8 mouse cellular contexts compared by ENCODE assay signal in genomic region chr16:91076180-91076579, GRCm38 (mm10). TPM values are rescaled to one million over a fixed set of nuclear protein-coding genes. Genes with fewer than 3 reads are reported as not detected.
DNase-seq lines count a peak whose midpoint lies in the region; ATAC-seq and TF ChIP-seq lines count a peak whose summit lies in the region.
"Had no signal": no experiment of that assay in that cellular context is flagged by ENCODE, and none has a peak within 500 bp of the region (broad histone marks: within the 10 kb centered on the region; RNA-seq: fewer than 3 reads in every experiment).

No protein-coding gene starts in this region.

- H3K36me3 ChIP-seq in lung, embryonic 14.5 days (ENCODE audit: insufficient read depth): no peaks in the 10 kb centered on the region
- no peaks in the 10 kb centered on the region for H3K36me3 ChIP-seq in midbrain, embryonic 15.5 days (replicated peaks)

- no peak overlapping the region for H3K27ac ChIP-seq in lung, embryonic 14.5 days (ENCODE audit: low read depth)
- H3K27ac ChIP-seq in midbrain, embryonic 15.5 days: no peak overlapping the region

- WGBS in lung, embryonic 14.5 days: 74% methylated on average over 5 of the region's 5 CpGs
- 81% methylated on average over 5 of the region's 5 CpGs for WGBS in midbrain, embryonic 15.5 days

- no peaks in the 10 kb centered on the region for H3K27me3 ChIP-seq in lung, embryonic 14.5 days (ENCODE audit: insufficient read depth, low read length)
- H3K27me3 ChIP-seq in midbrain, embryonic 15.5 days (replicated peaks): peaks cover 12% of the 10 kb centered on the region; the same call in 1 of the 2 replicates

- TF ChIP-seq CTCF in lung, embryonic 14.5 days (IDR thresholded peaks at IDR 0.05; ENCODE audit: low read depth): no peak

- no peak overlapping the region for H3K4me2 ChIP-seq in lung, embryonic 14.5 days
- H3K4me2 ChIP-seq in midbrain, embryonic 15.5 days: no peak overlapping the region

- ATAC-seq in lung, embryonic 14.5 days (ENCODE audit: insufficient read depth): no peak
- peak; percentile 81 for ATAC-seq in granulocyte monocyte progenitor cell, adult 5-6 weeks (replicated peaks; ENCODE audit: poor library complexity, severe bottlenecking)
- no peak for ATAC-seq in midbrain, embryonic 15.5 days (replicated peaks)

- H3K9ac ChIP-seq in lung, embryonic 14.5 days: no peak overlapping the region
- H3K9ac ChIP-seq in midbrain, embryonic 15.5 days: no peak overlapping the region

- no peak overlapping the region for H3K4me3 ChIP-seq in lung, embryonic 14.5 days (ENCODE audit: low read depth, low read length)
- H3K4me3 ChIP-seq in midbrain, embryonic 15.5 days: no peak overlapping the region

- intact Hi-C loops in left cerebral cortex, postnatal 4 days (cut with DNase I): no loop called here

- H3K4me1 ChIP-seq in lung, embryonic 14.5 days (ENCODE audit: insufficient read depth): no peaks in the 10 kb centered on the region
- H3K4me1 ChIP-seq in midbrain, embryonic 15.5 days: no peaks in the 10 kb centered on the region

- H3K9me3 ChIP-seq in lung, embryonic 14.5 days (ENCODE audit: low read depth, low read length): no peaks in the 10 kb centered on the region
- H3K9me3 ChIP-seq in midbrain, embryonic 15.5 days: no peaks in the 10 kb centered on the region

- peak; percentile 18 for DNase-seq in lung, embryonic 14.5 days
- no peak for DNase-seq in lung, adult 18-20 months
- peak; percentile 37 for DNase-seq in MEL-GATA-1-ER (ENCODE audit: extremely low read depth, low read depth)
- DNase-seq in thymus, postnatal 10 days (ENCODE audit: low spot score in 2 of 2): peak; percentile 34 to 70
- DNase-seq in left cerebral cortex, postnatal 4 days: no peak
- DNase-seq: layer of hippocampus, adult 9-11 months had no signal

RNA-seq across cellular contexts. Expression of gene 4932438H23Rik, which starts 18.7 kb away (rescaled TPM):
- polyA plus RNA-seq in lung, embryonic 14.5 days (2014; fragmentation: Nextera tagmentation; extraction: Ambion mirVana): 0.11 TPM in 1 of 2 replicates, not detected in the other
- not detected in 2 replicates for total RNA-seq in granulocyte monocyte progenitor cell, adult 5-6 weeks (2014; fragmentation: Nextera tagmentation)
- total RNA-seq in granulocyte monocyte progenitor cell, adult 5-6 weeks (2017): 0.88 TPM in 1 of 2 replicates, not detected in the other
- 0.72 and 1.3 TPM in 2 replicates for polyA plus RNA-seq in midbrain, embryonic 15.5 days (2015; fragmentation: Nextera tagmentation; extraction: Ambion mirVana)
- under 1 TPM; 0.40 to 0.44 TPM for total RNA-seq in left cerebral cortex, postnatal 4 days (2021)

RNA-seq across cellular contexts. Expression of gene Paxbp1, which starts 31.8 kb away (rescaled TPM):
- polyA plus RNA-seq in lung, embryonic 14.5 days (2014; fragmentation: Nextera tagmentation; extraction: Ambion mirVana): 62.4 and 66.4 TPM in 2 replicates
- total RNA-seq in granulocyte monocyte progenitor cell, adult 5-6 weeks (2014; fragmentation: Nextera tagmentation): 77.7 and 114 TPM in 2 replicates
- total RNA-seq in granulocyte monocyte progenitor cell, adult 5-6 weeks (2017): 77.8 and 112 TPM in 2 replicates
- polyA plus RNA-seq in midbrain, embryonic 15.5 days (2015; fragmentation: Nextera tagmentation; extraction: Ambion mirVana): 71.4 and 80.7 TPM in 2 replicates
- 10 to 100 TPM; 91.2 to 94.8 TPM for total RNA-seq in left cerebral cortex, postnatal 4 days (2021)

Comparison
In these comparisons a context has a peak if more than half of its experiments do, and no peak if none do; other contexts are left out.
1. DNase-seq: peak in lung, embryonic 14.5 days (single experiment), MEL-GATA-1-ER (single experiment) and thymus, postnatal 10 days (2 of 2); none in lung, adult 18-20 months (0 of 2) and left cerebral cortex, postnatal 4 days (single experiment).